Mouse (Mus musculus) NIH3T3 (cell line): ENCODE data around the gene Usp13.

Experiments used
- DNase-seq: peaks from one replicate; pipeline ENCODE4 v3.0.0-alpha.2; 2012; ENCODE audit warnings: low read depth

Usp13 gene

GRCm38 (mm10) chr3:32939802-32940501 is 122.6 kb downstream of the Usp13 start:
- DNase-seq = no peak

GRCm38 (mm10) chr3:32947486-32947885 is 130.1 kb downstream of the Usp13 start:
- no peak for DNase-seq

GRCm38 (mm10) chr3:32951382-32951781 is 134.0 kb downstream of the Usp13 start:
- DNase-seq = no peak

- no peak for DNase-seq
Observed at GRCm38 (mm10) chr3:32961494-32961893, 144.1 kb downstream of the Usp13 start.

- peak; percentile 53 for DNase-seq
Observed at GRCm38 (mm10) chr3:32965528-32965927, 148.2 kb downstream of the Usp13 start.

- DNase-seq = no peak
Observed at GRCm38 (mm10) chr3:32968671-32969425, 151.5 kb downstream of the Usp13 start.

GRCm38 (mm10) chr3:32970257-32970656 is 152.9 kb downstream of the Usp13 start:
- DNase-seq = no peak

- no peak for DNase-seq
Observed at GRCm38 (mm10) chr3:32979238-32979637, 161.9 kb downstream of the Usp13 start.

- DNase-seq = no peak
Observed at GRCm38 (mm10) chr3:32979981-32980380, 162.6 kb downstream of the Usp13 start.

- no peak for DNase-seq
Observed at GRCm38 (mm10) chr3:32985141-32985540, 167.8 kb downstream of the Usp13 start.
